Mouse (Mus musculus) B cell, adult (primary cell): ENCODE data around the gene Pqlc2. TPM values are rescaled to one million over a fixed set of nuclear protein-coding genes. Genes with fewer than 3 reads are reported as not detected.

Experiments used
- total RNA-seq: library from RNA; stranded (reverse); gene quantifications from 4 replicates; pipeline ENCODE4 v1.2.4, GENCODE M21; 2023; ENCODE audit not compliant: inconsistent age

Pqlc2 gene
- total RNA-seq, result 28.6 to 30.6 TPM (median 29.7 TPM) in 4 replicates

GRCm38 (mm10) chr4:139310171-139310898 lies at the start of gene Pqlc2, which contains the start of gene Akr7a5:
Gene Pqlc2, minus strand, starts transcription at chr4:139310708.
Gene Akr7a5, plus strand, starts transcription at chr4:139310744.

GRCm38 (mm10) chr4:139351931-139352711 lies 41.6 kb upstream of the Pqlc2 start, which contains the start of the genes Mrto4, Emc1 and Ubr4:
Gene Mrto4, minus strand, starts transcription at chr4:139352576.
Gene Emc1, plus strand, starts transcription at chr4:139352587.
Gene Ubr4, plus strand, starts transcription at chr4:139352609.

Other genes with a start within 250 kb of the Pqlc2 start
- not detected in 4 replicates for gene Htr6, start 235.1 kb downstream of the Pqlc2 start, total RNA-seq
- gene Nbl1, start 217.7 kb downstream of the Pqlc2 start, total RNA-seq, result 0.57 to 1.2 TPM (median 0.70 TPM) in 4 replicates
- 109 to 130 TPM (median 112 TPM) in 4 replicates for gene Minos1, start 179.6 kb downstream of the Pqlc2 start, total RNA-seq
- 415 to 482 TPM (median 452 TPM) in 4 replicates for gene Capzb, start 117.8 kb downstream of the Pqlc2 start, total RNA-seq
- gene Akr7a5, start within 50 bp of the Pqlc2 start, total RNA-seq, result 23.2 to 30.1 TPM (median 24.2 TPM) in 4 replicates
- gene Mrto4, start 41.9 kb upstream of the Pqlc2 start, total RNA-seq, result 101 to 120 TPM (median 110 TPM) in 4 replicates
- gene Emc1, start 41.9 kb upstream of the Pqlc2 start, total RNA-seq, result 34.9 to 47.7 TPM (median 39.3 TPM) in 4 replicates
- gene Ubr4, start 41.9 kb upstream of the Pqlc2 start, total RNA-seq, result 190 to 210 TPM (median 201 TPM) in 4 replicates
- 0.77 to 2.0 TPM (median 1.2 TPM) in 4 replicates for gene Iffo2, start 219.8 kb upstream of the Pqlc2 start, total RNA-seq